Mouse (Mus musculus): ENCODE measurements around the gene Cxcr4. TPM values are rescaled to one million over a fixed set of nuclear protein-coding genes. Genes with fewer than 3 reads are reported as not detected.
"Not testable (repeated sequence)": the region's sequence is repeated elsewhere in the genome, so short reads cannot be mapped to it uniquely, and the experiment has no call there.

Gene Cxcr4
- polyA plus RNA-seq, 1 experiment from 2014 or later = 9.9 TPM

DNA sequence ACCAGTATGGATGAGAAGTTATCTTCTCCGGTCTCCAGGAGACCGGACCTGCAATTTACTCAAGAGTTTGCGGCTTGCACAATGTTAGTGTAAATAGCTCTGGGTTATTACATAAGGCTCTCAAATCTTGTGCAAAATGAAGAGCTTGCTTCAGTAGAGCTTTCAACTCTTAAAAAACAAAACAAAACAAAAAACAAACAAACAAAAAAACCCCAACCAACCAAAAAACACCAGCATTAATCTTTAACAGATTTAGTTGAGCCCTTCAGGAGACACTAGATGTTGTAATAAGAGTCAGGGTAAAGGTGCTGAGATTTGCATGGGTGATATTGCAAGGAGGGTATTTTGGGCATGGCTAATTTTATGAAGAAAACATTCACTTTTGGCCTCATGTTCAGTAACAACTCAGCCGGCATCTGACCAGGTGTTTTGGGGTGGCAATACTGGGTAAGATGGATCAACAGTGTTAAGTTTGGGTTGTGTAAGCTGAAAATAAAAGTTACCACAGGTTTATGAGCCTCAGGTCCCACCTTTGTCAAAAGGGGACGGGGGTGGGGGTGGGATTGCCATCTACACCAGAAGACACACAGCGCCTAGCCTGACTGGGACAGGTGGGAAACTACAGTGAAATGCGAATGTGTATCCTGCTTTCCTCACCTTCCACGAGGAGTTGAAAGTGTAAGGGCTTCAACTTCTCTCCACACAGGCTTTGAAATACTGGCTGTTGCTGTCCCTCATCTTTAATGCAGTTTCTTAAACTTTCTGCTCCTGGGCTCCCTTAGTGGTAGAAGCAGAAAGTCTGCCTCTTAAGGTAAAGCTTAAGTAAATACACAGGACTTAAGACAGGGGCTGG is 4.9 kb downstream of the Cxcr4 start:
- Histone ChIP-seq H3K9ac (ENCODE audit: low read depth, low read length) (no peak overlapping the region), H3K4me1 (replicated peaks; ENCODE audit: insufficient read depth, low read length) (0 out of 2 replicates have a peak, but pooled peaks cover 13% of the 10 kb centered on the region), H3K9me3 (replicated peaks; ENCODE audit: low read length) (no peaks in the 10 kb centered on the region), H3K27me3 (ENCODE audit: insufficient read depth, low read length) (peaks cover 4% of the 10 kb centered on the region; the same call in 1 of the 2 replicates), H3K4me3 (replicated peaks; ENCODE audit: low read depth, low read length) (no peak overlapping the region), H3K36me3 (ENCODE audit: insufficient read depth, low read length) (no peaks in the 10 kb centered on the region), H3K27ac (no peak overlapping the region), H3K4me2 (ENCODE audit: low read length) (no peak overlapping the region)
- DNase-seq (ENCODE audit: low spot score) = no peak
- no peak for ATAC-seq (replicated peaks; ENCODE audit: low FRiP score, low read depth)
- no peak for TF ChIP-seq CTCF (IDR thresholded peaks at IDR 0.05; ENCODE audit: low read depth)
- 81% methylated on average over 8 of the region's 8 CpGs for WGBS

DNA sequence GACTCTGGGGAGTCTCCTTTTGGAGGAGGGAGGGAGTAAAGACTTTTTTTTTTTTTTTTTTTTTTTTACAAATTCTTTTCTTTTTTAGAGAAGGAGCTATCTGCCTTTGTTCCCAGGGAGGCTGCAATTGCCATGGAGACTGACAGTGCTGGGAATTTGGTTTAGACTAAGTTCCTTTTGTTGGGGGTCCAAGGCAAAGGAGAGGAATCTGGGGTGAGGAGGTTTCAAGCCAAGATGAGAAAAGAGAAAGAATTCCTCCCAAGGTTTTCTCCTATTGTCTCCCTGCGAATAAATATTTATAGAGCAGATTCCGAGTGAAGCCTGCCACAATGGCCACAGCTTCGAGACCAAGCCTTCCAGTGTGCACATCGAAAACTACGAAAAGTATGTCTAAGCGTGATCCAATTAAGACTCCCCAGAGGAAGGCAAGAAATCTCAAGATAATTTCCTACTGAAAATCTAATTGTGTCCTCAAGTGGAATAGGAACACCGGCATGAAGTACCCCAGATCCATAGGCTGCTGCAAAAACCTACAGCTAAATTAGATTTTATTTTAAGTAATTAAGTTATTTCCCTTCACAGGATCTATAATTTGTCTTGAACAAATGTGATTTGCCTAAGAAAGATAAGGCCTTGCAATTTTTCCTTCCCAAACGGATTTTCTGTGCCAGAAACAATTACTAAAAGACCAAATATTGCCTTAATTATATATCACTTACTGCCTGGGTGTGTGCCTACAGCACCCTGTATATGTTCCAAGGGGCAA is 5.7 kb downstream of the Cxcr4 start:
- no peak for ATAC-seq (replicated peaks; ENCODE audit: low FRiP score, low read depth)
- H3K4me3 ChIP-seq (replicated peaks; ENCODE audit: low read depth, low read length) = no peak overlapping the region
- H3K27me3 ChIP-seq (ENCODE audit: insufficient read depth, low read length) = peaks cover 4% of the 10 kb centered on the region; the same call in 1 of the 2 replicates
- no peak for TF ChIP-seq CTCF (IDR thresholded peaks at IDR 0.05; ENCODE audit: low read depth)
- H3K9ac ChIP-seq (ENCODE audit: low read depth, low read length) = no peak overlapping the region
- no peaks in the 10 kb centered on the region for H3K36me3 ChIP-seq (ENCODE audit: insufficient read depth, low read length)
- no peak for DNase-seq (ENCODE audit: low spot score)
- H3K27ac ChIP-seq = no peak overlapping the region
- 0 out of 2 replicates have a peak, but pooled peaks cover 8% of the 10 kb centered on the region for H3K4me1 ChIP-seq (replicated peaks; ENCODE audit: insufficient read depth, low read length)
- H3K9me3 ChIP-seq (replicated peaks; ENCODE audit: low read length) = no peaks in the 10 kb centered on the region
- no peak overlapping the region for H3K4me2 ChIP-seq (ENCODE audit: low read length)
- WGBS = 75% methylated on average over 8 of the region's 8 CpGs

DNA sequence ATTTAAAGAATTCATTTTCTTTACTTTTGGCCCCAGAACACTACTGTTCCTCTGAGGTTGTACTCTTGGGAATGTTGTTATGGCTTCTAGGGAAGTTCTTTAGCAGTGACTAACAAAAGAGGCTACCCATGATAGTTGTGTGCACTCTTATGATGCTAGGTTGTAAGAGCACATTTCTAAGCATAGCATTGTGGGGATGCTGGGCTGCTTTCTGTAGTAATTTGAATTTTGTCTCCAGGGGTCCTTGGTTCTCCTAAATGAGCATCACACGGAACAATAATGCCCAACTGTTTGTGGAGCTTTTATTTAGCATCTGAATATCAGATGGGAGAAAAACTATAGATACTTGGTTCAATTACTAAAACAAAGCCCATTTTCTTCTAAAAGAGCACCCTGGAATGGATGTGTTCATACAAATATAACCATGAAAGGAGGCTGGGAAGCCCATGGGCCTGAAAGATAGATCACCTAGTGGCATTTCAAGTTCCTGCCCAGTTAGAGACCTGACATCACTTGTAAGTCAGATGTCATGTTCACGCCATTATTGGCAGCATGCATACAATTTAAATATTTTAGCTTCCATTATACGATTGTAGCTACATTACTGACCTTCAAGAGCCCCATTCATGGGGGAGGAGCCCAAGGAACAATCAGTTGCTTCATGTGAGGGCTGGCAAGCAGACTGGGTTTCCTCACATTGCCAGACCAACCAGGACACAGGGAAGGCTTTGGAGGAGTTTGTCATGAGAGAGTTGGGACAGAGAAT is 6.5 kb downstream of the Cxcr4 start:
- Histone ChIP-seq H3K36me3 (ENCODE audit: insufficient read depth, low read length) (no peaks in the 10 kb centered on the region), H3K4me2 (ENCODE audit: low read length) (no peak overlapping the region), H3K9me3 (replicated peaks; ENCODE audit: low read length) (no peaks in the 10 kb centered on the region), H3K27ac (no peak overlapping the region), H3K27me3 (ENCODE audit: insufficient read depth, low read length) (peaks cover 4% of the 10 kb centered on the region; the same call in 1 of the 2 replicates), H3K4me3 (replicated peaks; ENCODE audit: low read depth, low read length) (no peak overlapping the region), H3K4me1 (replicated peaks; ENCODE audit: insufficient read depth, low read length) (0 out of 2 replicates have a peak, but pooled peaks cover 1% of the 10 kb centered on the region), H3K9ac (ENCODE audit: low read depth, low read length) (no peak overlapping the region)
- no peak for TF ChIP-seq CTCF (IDR thresholded peaks at IDR 0.05; ENCODE audit: low read depth)
- DNase-seq (ENCODE audit: low spot score) = no peak
- 59% methylated on average over 3 of the region's 3 CpGs for WGBS
- ATAC-seq (replicated peaks; ENCODE audit: low FRiP score, low read depth) = no peak

DNA sequence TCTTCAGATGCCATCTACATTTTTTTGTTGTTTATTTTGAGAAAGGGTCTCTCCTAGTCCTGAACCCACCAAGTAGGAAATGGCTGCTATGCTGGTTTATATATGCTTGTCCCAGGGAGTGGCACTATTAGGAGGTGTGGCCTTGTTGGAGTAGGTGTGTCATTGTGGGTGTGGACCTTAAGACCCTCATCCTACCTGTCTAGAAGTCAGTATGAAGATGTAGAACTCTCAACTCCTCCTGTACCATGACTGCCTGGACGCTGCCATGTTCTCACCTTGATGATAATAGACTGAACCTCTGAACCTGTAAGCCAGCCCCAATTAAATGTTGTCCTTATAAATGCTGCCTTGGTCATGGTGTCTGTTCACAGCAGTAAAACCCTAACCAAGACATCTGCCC is 7.4 kb downstream of the Cxcr4 start:
- not testable (repeated sequence) for H3K36me3 ChIP-seq (ENCODE audit: insufficient read depth, low read length); H3K27me3 ChIP-seq (ENCODE audit: insufficient read depth, low read length); H3K4me3 ChIP-seq (replicated peaks; ENCODE audit: low read depth, low read length); ATAC-seq (replicated peaks; ENCODE audit: low FRiP score, low read depth); H3K4me2 ChIP-seq (ENCODE audit: low read length); H3K27ac ChIP-seq; DNase-seq (ENCODE audit: low spot score); H3K4me1 ChIP-seq (replicated peaks; ENCODE audit: insufficient read depth, low read length); H3K9ac ChIP-seq (ENCODE audit: low read depth, low read length); H3K9me3 ChIP-seq (replicated peaks; ENCODE audit: low read length)
- 96% methylated on average over 1 of the region's 1 CpGs for WGBS

DNA sequence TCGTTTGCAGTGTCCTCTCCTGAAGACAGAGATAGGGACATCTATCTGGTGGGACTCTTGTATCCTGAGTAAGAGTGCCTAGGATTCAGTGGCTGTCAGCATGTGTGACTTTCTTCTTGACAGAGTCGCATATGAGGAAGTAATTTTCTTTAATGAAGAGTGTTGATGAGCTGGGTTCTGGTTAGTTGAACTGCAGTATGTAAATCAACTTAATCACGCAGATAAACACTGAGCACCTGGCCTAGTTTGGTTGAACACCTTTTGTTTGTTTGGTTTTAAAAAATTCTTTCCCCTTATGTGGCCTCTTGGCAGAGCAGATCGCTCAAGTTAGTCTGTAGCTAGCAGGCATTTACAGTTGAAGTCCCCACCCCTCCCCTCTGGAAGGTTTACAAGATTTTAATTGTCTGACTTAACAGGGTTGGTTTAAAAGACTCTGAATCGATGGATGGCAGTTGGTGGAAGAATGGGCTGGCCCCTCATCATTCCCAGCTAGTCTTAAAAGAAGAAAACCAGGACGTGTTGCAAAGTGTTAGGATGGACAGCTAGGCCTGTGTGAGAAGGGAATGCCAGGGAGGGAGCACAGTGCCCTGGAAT is 8.7 kb downstream of the Cxcr4 start:
- no peak overlapping the region for H3K4me3 ChIP-seq (replicated peaks; ENCODE audit: low read depth, low read length)
- no peak overlapping the region for H3K4me2 ChIP-seq (ENCODE audit: low read length)
- no peak overlapping the region for H3K9ac ChIP-seq (ENCODE audit: low read depth, low read length)
- WGBS = 44% methylated on average over 6 of the region's 6 CpGs
- ATAC-seq (replicated peaks; ENCODE audit: low FRiP score, low read depth) (no peak), DNase-seq (ENCODE audit: low spot score) (no peak)
- no peaks in the 10 kb centered on the region for H3K27me3 ChIP-seq (ENCODE audit: insufficient read depth, low read length)
- no peak overlapping the region for H3K27ac ChIP-seq
- TF ChIP-seq CTCF (IDR thresholded peaks at IDR 0.05; ENCODE audit: low read depth) = no peak
- H3K9me3 ChIP-seq (replicated peaks; ENCODE audit: low read length) = no peaks in the 10 kb centered on the region
- no peaks in the 10 kb centered on the region for H3K36me3 ChIP-seq (ENCODE audit: insufficient read depth, low read length)
- no peaks in the 10 kb centered on the region for H3K4me1 ChIP-seq (replicated peaks; ENCODE audit: insufficient read depth, low read length)

DNA sequence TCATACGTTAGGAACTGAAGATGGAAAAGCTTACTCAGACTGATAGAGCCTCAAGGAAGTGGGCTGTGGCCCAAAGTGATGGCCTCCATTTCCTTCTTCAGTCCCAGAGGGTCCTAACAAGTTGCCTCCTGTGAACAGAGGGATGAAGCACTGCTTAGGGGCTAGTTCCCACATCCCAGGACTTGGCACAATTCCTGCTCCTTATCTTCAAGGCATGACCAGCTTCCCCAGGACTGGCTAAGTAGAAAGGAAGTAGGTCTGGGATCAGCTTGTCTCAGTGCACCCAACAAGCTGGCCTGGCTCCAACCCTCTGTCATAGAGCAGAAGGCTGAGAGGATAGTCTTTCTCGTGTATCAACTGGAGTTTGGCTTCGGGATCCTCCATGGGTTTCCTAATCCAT is 11.8 kb downstream of the Cxcr4 start:
- Histone ChIP-seq H3K9me3 (replicated peaks; ENCODE audit: low read length) (no peaks in the 10 kb centered on the region), H3K4me2 (ENCODE audit: low read length) (no peak overlapping the region), H3K4me3 (replicated peaks; ENCODE audit: low read depth, low read length) (no peak overlapping the region), H3K27me3 (ENCODE audit: insufficient read depth, low read length) (no peaks in the 10 kb centered on the region), H3K27ac (no peak overlapping the region), H3K36me3 (ENCODE audit: insufficient read depth, low read length) (no peaks in the 10 kb centered on the region), H3K4me1 (replicated peaks; ENCODE audit: insufficient read depth, low read length) (no peaks in the 10 kb centered on the region), H3K9ac (ENCODE audit: low read depth, low read length) (no peak overlapping the region)
- DNase-seq (ENCODE audit: low spot score) (no peak), ATAC-seq (replicated peaks; ENCODE audit: low FRiP score, low read depth) (no peak)
- 71% methylated on average over 3 of the region's 3 CpGs for WGBS
- no peak for TF ChIP-seq CTCF (IDR thresholded peaks at IDR 0.05; ENCODE audit: low read depth)
